Mouse (Mus musculus): ENCODE measurements at regions not wholly inside any gene's neighbourhood (a gene's known extent, or its start where the extent isn't known, plus 50 kb on each side); places are given as distances from the start of the nearest gene placed in this dataset.

GRCm38 (mm10) chr12:9174327-9174726, 144.5 kb downstream of the Ttc32 start:
- no peak for DNase-seq (ENCODE audit: low spot score in 2 of 2)

GRCm38 (mm10) chr12:9176198-9176597, 146.4 kb downstream of the Ttc32 start:
- DNase-seq (ENCODE audit: low spot score in 2 of 2): no peak

GRCm38 (mm10) chr12:9178626-9179025, 148.8 kb downstream of the Ttc32 start:
- no peak for DNase-seq (ENCODE audit: low spot score in 2 of 2)

- no peak for DNase-seq (ENCODE audit: low spot score in 2 of 2)
Observed at GRCm38 (mm10) chr12:9180677-9181076, 150.9 kb downstream of the Ttc32 start.

GRCm38 (mm10) chr12:9191721-9192120, 161.9 kb downstream of the Ttc32 start:
- no peak for DNase-seq (ENCODE audit: low spot score in 2 of 2)

GRCm38 (mm10) chr12:9199321-9199720, 169.5 kb downstream of the Ttc32 start:
- DNase-seq (ENCODE audit: low spot score in 2 of 2): no peak

- no peak for DNase-seq (ENCODE audit: low spot score in 2 of 2)
Observed at GRCm38 (mm10) chr12:9212211-9212610, 182.4 kb downstream of the Ttc32 start.

- DNase-seq (ENCODE audit: low spot score in 2 of 2): no peak
Observed at GRCm38 (mm10) chr12:9224971-9225370, 195.2 kb downstream of the Ttc32 start.

GRCm38 (mm10) chr12:9227901-9228300, 198.1 kb downstream of the Ttc32 start:
- no peak for DNase-seq (ENCODE audit: low spot score in 2 of 2)

GRCm38 (mm10) chr12:9228486-9228885, 198.7 kb downstream of the Ttc32 start:
- no peak for DNase-seq (ENCODE audit: low spot score in 2 of 2)

GRCm38 (mm10) chr12:9229981-9230380, 200.2 kb downstream of the Ttc32 start:
- no peak for DNase-seq (ENCODE audit: low spot score in 2 of 2)

- DNase-seq (ENCODE audit: low spot score in 2 of 2): no peak
Observed at GRCm38 (mm10) chr12:9230576-9230975, 200.8 kb downstream of the Ttc32 start.

- no peak for DNase-seq (ENCODE audit: low spot score in 2 of 2)
Observed at GRCm38 (mm10) chr12:9232431-9232830, 202.6 kb downstream of the Ttc32 start.

- no peak for DNase-seq (ENCODE audit: low spot score in 2 of 2)
Observed at GRCm38 (mm10) chr12:9235866-9236265, 206.1 kb downstream of the Ttc32 start.

GRCm38 (mm10) chr12:9237538-9237937, 207.7 kb downstream of the Ttc32 start:
- DNase-seq (ENCODE audit: low spot score in 2 of 2): no peak

GRCm38 (mm10) chr12:9237955-9238354, 208.2 kb downstream of the Ttc32 start:
- DNase-seq (ENCODE audit: low spot score in 2 of 2): no peak

GRCm38 (mm10) chr12:9247506-9247905, 217.7 kb downstream of the Ttc32 start:
- no peak for DNase-seq (ENCODE audit: low spot score in 2 of 2)

- DNase-seq (ENCODE audit: low spot score in 2 of 2): peak in 1 of 2 experiments; percentile 1
Observed at GRCm38 (mm10) chr12:9251772-9252171, 222.0 kb downstream of the Ttc32 start.

- no peak for DNase-seq (ENCODE audit: low spot score in 2 of 2)
Observed at GRCm38 (mm10) chr12:9253306-9254074, 223.7 kb downstream of the Ttc32 start.

GRCm38 (mm10) chr12:9254301-9254860, 224.6 kb downstream of the Ttc32 start:
- DNase-seq (ENCODE audit: low spot score in 2 of 2): no peak

GRCm38 (mm10) chr12:9255661-9256486, 226.1 kb downstream of the Ttc32 start:
- no peak for DNase-seq (ENCODE audit: low spot score in 2 of 2)

- DNase-seq (ENCODE audit: low spot score in 2 of 2): no peak
Observed at GRCm38 (mm10) chr12:9256487-9256820, 226.7 kb downstream of the Ttc32 start.

- DNase-seq (ENCODE audit: low spot score in 2 of 2): no peak
Observed at GRCm38 (mm10) chr12:9258221-9258620, 228.4 kb downstream of the Ttc32 start.
